Mouse (Mus musculus) heart, adult 2 months (tissue): ENCODE measurements at regions not wholly inside any gene's neighbourhood (a gene's known extent, or its start where the extent isn't known, plus 50 kb on each side); places are given as distances from the start of the nearest gene placed in this dataset.

ENCODE experiments used
- CTCF ChIP-seq: fragments of 200-600 bp; IDR thresholded peaks from 2 replicates; pipeline ENCODE4 v1.8.1; 2022; ENCODE audit warnings: antibody characterized with exemption, mild to moderate bottlenecking, moderate library complexity
- POLR2A ChIP-seq: fragments of 200-500 bp; IDR thresholded peaks from 2 replicates; pipeline ENCODE4 v1.6.1; 2011; ENCODE audit warnings: mild to moderate bottlenecking, low read depth, low read length, control low read depth; ENCODE audit not compliant: insufficient read depth

DNA sequence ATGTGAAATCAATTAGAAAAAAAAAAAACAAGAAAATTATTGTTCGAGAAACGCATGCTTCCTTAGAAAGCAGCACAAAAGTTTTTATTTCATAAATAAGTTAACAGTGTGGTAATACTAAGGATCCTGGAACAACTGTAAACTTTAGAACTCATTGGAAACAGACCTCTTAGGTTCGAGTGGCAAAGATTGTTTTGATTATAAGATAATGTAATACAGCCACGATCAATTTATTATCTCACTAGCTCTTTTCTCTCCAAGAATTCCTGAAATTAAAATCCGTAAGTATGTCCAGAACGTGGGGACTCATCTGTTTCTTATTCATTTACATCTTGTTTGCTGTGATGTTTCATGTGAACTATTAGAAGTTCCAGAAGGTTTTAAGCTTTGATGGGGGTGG, 327.9 kb downstream of the Plk2 start:
- no peak for TF ChIP-seq CTCF
- TF ChIP-seq POLR2A, result no peak
